In the genomic region with DNA sequence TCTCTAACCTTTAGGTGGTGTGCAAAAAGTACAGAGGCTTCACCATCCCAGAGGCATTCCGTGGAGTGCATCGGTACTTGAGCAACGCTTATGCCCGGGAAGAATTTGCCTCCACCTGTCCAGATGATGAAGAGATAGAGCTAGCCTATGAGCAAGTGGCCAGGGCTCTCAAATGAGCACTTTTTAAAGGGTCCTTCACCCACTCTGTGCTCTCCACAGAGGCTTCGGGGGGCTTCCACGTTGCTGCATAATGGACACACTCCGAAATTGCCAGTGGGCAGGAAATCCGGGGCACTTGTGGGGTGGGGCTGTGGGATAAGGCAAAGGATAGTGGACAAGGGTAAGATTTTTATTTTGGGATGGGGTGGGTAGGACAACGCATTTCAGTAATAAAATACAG, we compare ENCODE assay signal across 9 mouse cellular contexts. TPM values are rescaled to one million over a fixed set of nuclear protein-coding genes. Genes with fewer than 3 reads are reported as not detected.
A peak's percentile ranks its signal among the peaks of the same experiment; 100 is the strongest.
DNase-seq lines count a peak whose midpoint lies in the region; ATAC-seq and TF ChIP-seq lines count a peak whose summit lies in the region.
"Had no signal": no experiment of that assay in that cellular context is flagged by ENCODE, and none has a peak within 500 bp of the region (broad histone marks: within the 10 kb centered on the region; RNA-seq: fewer than 3 reads in every experiment).

No protein-coding gene starts in this region.

- TF ChIP-seq EP300 in liver, postnatal 0 days (IDR thresholded peaks at IDR 0.05; ENCODE audit: low read depth), result no peak

- H3K4me3 ChIP-seq in liver, embryonic 12.5 days, result peak overlapping the region; percentile 63; the same call in 1 of the 2 replicates
- no peak overlapping the region for H3K4me3 ChIP-seq in liver, postnatal 0 days (ENCODE audit: low read depth, low read length)
- no peak overlapping the region; the same call in 1 of the 2 replicates for H3K4me3 ChIP-seq in forebrain, embryonic 15.5 days
- peak overlapping the region; percentile 78 for H3K4me3 ChIP-seq in limb, embryonic 10.5 days
- no peak overlapping the region for H3K4me3 ChIP-seq in stomach, embryonic 14.5 days (ENCODE audit: low read depth, low read length)

- no peak for DNase-seq in liver, postnatal 0 days
- DNase-seq in limb, embryonic 10.5 days (ENCODE audit: low spot score), result no peak
- DNase-seq in adrenal gland, adult (ENCODE audit: inconsistent age in 2 of 2, low spot score in 1 of 2), result no peak
- DNase-seq in gastrocnemius, postnatal 36 days, result no peak

- intact Hi-C loops in gastrocnemius, postnatal 36 days (cut with DNase I), result loop anchor here (2.0 kb wide), 1 partner anchor 36 kb away; no protein-coding TSS in a partner anchor

- H3K36me3 ChIP-seq in liver, embryonic 12.5 days, result peaks cover 65% of the 10 kb centered on the region
- peaks cover 50% of the 10 kb centered on the region for H3K36me3 ChIP-seq in liver, postnatal 0 days (replicated peaks; ENCODE audit: insufficient read depth, low read length)
- peaks cover 38% of the 10 kb centered on the region for H3K36me3 ChIP-seq in forebrain, embryonic 15.5 days
- H3K36me3 ChIP-seq in limb, embryonic 10.5 days, result peaks cover 83% of the 10 kb centered on the region
- peaks cover 62% of the 10 kb centered on the region for H3K36me3 ChIP-seq in stomach, embryonic 14.5 days (ENCODE audit: control insufficient read depth, insufficient read depth, low read length)

- TF ChIP-seq CTCF in liver, postnatal 0 days (IDR thresholded peaks at IDR 0.05; ENCODE audit: low read depth), result no peak

- WGBS in liver, embryonic 12.5 days (ENCODE audit: insufficient replicate concordance), result 67% methylated on average over 9 of the region's 9 CpGs
- 66% methylated on average over 9 of the region's 9 CpGs for WGBS in liver, postnatal 0 days (ENCODE audit: insufficient replicate concordance)
- 66% methylated on average over 9 of the region's 9 CpGs for WGBS in forebrain, embryonic 15.5 days
- WGBS in limb, embryonic 10.5 days, result 61% methylated on average over 9 of the region's 9 CpGs
- 46% methylated on average over 9 of the region's 9 CpGs for WGBS in stomach, embryonic 14.5 days

- peaks cover 63% of the 10 kb centered on the region for H3K4me1 ChIP-seq in liver, embryonic 12.5 days
- peaks cover 19% of the 10 kb centered on the region for H3K4me1 ChIP-seq in liver, postnatal 0 days (ENCODE audit: insufficient read depth)
- peaks cover 24% of the 10 kb centered on the region for H3K4me1 ChIP-seq in forebrain, embryonic 15.5 days
- H3K4me1 ChIP-seq in limb, embryonic 10.5 days, result peaks cover 31% of the 10 kb centered on the region
- peaks cover 13% of the 10 kb centered on the region; the same call in 1 of the 2 replicates for H3K4me1 ChIP-seq in stomach, embryonic 14.5 days (ENCODE audit: control insufficient read depth, insufficient read depth, low read length)

- no peaks in the 10 kb centered on the region for H3K9me3 ChIP-seq in liver, embryonic 12.5 days (replicated peaks)
- no peaks in the 10 kb centered on the region for H3K9me3 ChIP-seq in liver, postnatal 0 days (ENCODE audit: low read length)
- H3K9me3 ChIP-seq in forebrain, embryonic 15.5 days, result no peaks in the 10 kb centered on the region
- no peaks in the 10 kb centered on the region for H3K9me3 ChIP-seq in limb, embryonic 10.5 days (replicated peaks)
- H3K9me3 ChIP-seq in stomach, embryonic 14.5 days (ENCODE audit: control insufficient read depth, low read depth, low read length), result no peaks in the 10 kb centered on the region

- 0 out of 2 replicates have a peak overlapping the region, but pooled peaks have one; percentile 74 for H3K27ac ChIP-seq in liver, embryonic 12.5 days
- no peak overlapping the region for H3K27ac ChIP-seq in liver, postnatal 0 days (ENCODE audit: low read depth)
- H3K27ac ChIP-seq in forebrain, embryonic 15.5 days (replicated peaks), result peak overlapping the region; percentile 91; the same call in 1 of the 2 replicates
- peak overlapping the region; percentile 96 for H3K27ac ChIP-seq in limb, embryonic 10.5 days
- no peak overlapping the region for H3K27ac ChIP-seq in stomach, embryonic 14.5 days (ENCODE audit: low read length)

- H3K4me2 ChIP-seq in liver, embryonic 12.5 days, result peak overlapping the region; percentile 93
- H3K4me2 ChIP-seq in liver, postnatal 0 days (ENCODE audit: low read depth, low read length), result no peak overlapping the region
- H3K4me2 ChIP-seq in forebrain, embryonic 15.5 days (replicated peaks), result no peak overlapping the region; the same call in 1 of the 2 replicates
- peak overlapping the region; percentile 88; the same call in 1 of the 2 replicates for H3K4me2 ChIP-seq in stomach, embryonic 14.5 days (replicated peaks; ENCODE audit: low read depth, low read length)

- no peak overlapping the region for H3K9ac ChIP-seq in liver, embryonic 12.5 days
- H3K9ac ChIP-seq in liver, postnatal 0 days (replicated peaks), result no peak overlapping the region
- no peak overlapping the region for H3K9ac ChIP-seq in forebrain, embryonic 15.5 days (replicated peaks)
- H3K9ac ChIP-seq in stomach, embryonic 14.5 days (replicated peaks; ENCODE audit: low read depth, low read length), result no peak overlapping the region

- ATAC-seq in liver, embryonic 12.5 days, result no peak
- ATAC-seq in liver, postnatal 0 days, result no peak
- 0 out of 2 replicates have a peak, but pooled peaks have one; percentile 0 for ATAC-seq in forebrain, embryonic 15.5 days (replicated peaks)
- ATAC-seq in stomach, embryonic 14.5 days (ENCODE audit: insufficient number of reproducible peaks, insufficient read depth, low FRiP score, low read depth), result no peak

- H3K27me3 ChIP-seq in liver, embryonic 12.5 days (replicated peaks), result peaks cover 16% of the 10 kb centered on the region
- H3K27me3 ChIP-seq in liver, postnatal 0 days (ENCODE audit: insufficient read depth, low read length), result peaks cover 3% of the 10 kb centered on the region; the same call in 1 of the 2 replicates
- H3K27me3 ChIP-seq in forebrain, embryonic 15.5 days, result no peaks in the 10 kb centered on the region
- H3K27me3 ChIP-seq in limb, embryonic 10.5 days (ENCODE audit: low read depth, poor library complexity, severe bottlenecking), result peaks cover 11% of the 10 kb centered on the region
- H3K27me3 ChIP-seq in stomach, embryonic 14.5 days (ENCODE audit: control insufficient read depth, insufficient read depth, low read length), result no peaks in the 10 kb centered on the region

RNA-seq across cellular contexts. Expression of a gene that starts 0.5 kb away (rescaled TPM):
- polyA plus RNA-seq in liver, embryonic 12.5 days (2016; fragmentation: Nextera tagmentation; extraction: Ambion mirVana), result 49.0 and 49.1 TPM in 2 replicates
- 15.8 and 17.2 TPM in 2 replicates for polyA plus RNA-seq in liver, postnatal 0 days (2015; fragmentation: Nextera tagmentation; extraction: Ambion mirVana)
- 540 and 556 TPM in 2 replicates for polyA plus RNA-seq in forebrain, embryonic 15.5 days (2015; fragmentation: Nextera tagmentation; extraction: Ambion mirVana)
- 453 and 568 TPM in 2 replicates for polyA plus RNA-seq in limb, embryonic 10.5 days (2016; fragmentation: Nextera tagmentation; extraction: Ambion mirVana)
- polyA plus RNA-seq in stomach, embryonic 14.5 days (2014; fragmentation: Nextera tagmentation; extraction: Ambion mirVana), result 292 and 322 TPM in 2 replicates
- 1 to 10 TPM; 8.4 to 8.9 TPM for total RNA-seq in gastrocnemius, postnatal 36 days (2021)

RNA-seq across cellular contexts. Expression of a gene that starts 6.9 kb away (rescaled TPM):
- 0.41 and 0.44 TPM in 2 replicates for polyA plus RNA-seq in liver, embryonic 12.5 days (2016; fragmentation: Nextera tagmentation; extraction: Ambion mirVana)
- 0.32 and 0.49 TPM in 2 replicates for polyA plus RNA-seq in liver, postnatal 0 days (2015; fragmentation: Nextera tagmentation; extraction: Ambion mirVana)
- not detected in 2 replicates for polyA plus RNA-seq in forebrain, embryonic 15.5 days (2015; fragmentation: Nextera tagmentation; extraction: Ambion mirVana)
- not detected in 2 replicates for polyA plus RNA-seq in limb, embryonic 10.5 days (2016; fragmentation: Nextera tagmentation; extraction: Ambion mirVana)
- polyA plus RNA-seq in stomach, embryonic 14.5 days (2014; fragmentation: Nextera tagmentation; extraction: Ambion mirVana), result 0.30 and 0.63 TPM in 2 replicates
- total RNA-seq in gastrocnemius, postnatal 36 days (2021), result not detected
- total RNA-seq: gastrocnemius, adult 8-10 months; left cerebral cortex, postnatal 10 days had no signal

RNA-seq across cellular contexts. Expression of a gene that starts 7.7 kb away (rescaled TPM):
- 7.3 and 8.7 TPM in 2 replicates for polyA plus RNA-seq in liver, embryonic 12.5 days (2016; fragmentation: Nextera tagmentation; extraction: Ambion mirVana)
- polyA plus RNA-seq in liver, postnatal 0 days (2015; fragmentation: Nextera tagmentation; extraction: Ambion mirVana), result 6.5 and 7.1 TPM in 2 replicates
- 0.15 and 0.17 TPM in 2 replicates for polyA plus RNA-seq in forebrain, embryonic 15.5 days (2015; fragmentation: Nextera tagmentation; extraction: Ambion mirVana)
- 0.36 and 0.46 TPM in 2 replicates for polyA plus RNA-seq in limb, embryonic 10.5 days (2016; fragmentation: Nextera tagmentation; extraction: Ambion mirVana)
- 0.97 and 1.3 TPM in 2 replicates for polyA plus RNA-seq in stomach, embryonic 14.5 days (2014; fragmentation: Nextera tagmentation; extraction: Ambion mirVana)
- not detected for total RNA-seq in gastrocnemius, postnatal 36 days (2021)
- total RNA-seq: gastrocnemius, adult 8-10 months; left cerebral cortex, postnatal 10 days had no signal

RNA-seq across cellular contexts. Expression of a gene that starts 8.6 kb away (rescaled TPM):
- 160 and 162 TPM in 2 replicates for polyA plus RNA-seq in liver, embryonic 12.5 days (2016; fragmentation: Nextera tagmentation; extraction: Ambion mirVana)
- polyA plus RNA-seq in liver, postnatal 0 days (2015; fragmentation: Nextera tagmentation; extraction: Ambion mirVana), result 98.6 and 102 TPM in 2 replicates
- polyA plus RNA-seq in forebrain, embryonic 15.5 days (2015; fragmentation: Nextera tagmentation; extraction: Ambion mirVana), result 98.4 and 100 TPM in 2 replicates
- 174 and 186 TPM in 2 replicates for polyA plus RNA-seq in limb, embryonic 10.5 days (2016; fragmentation: Nextera tagmentation; extraction: Ambion mirVana)
- 83.0 and 88.5 TPM in 2 replicates for polyA plus RNA-seq in stomach, embryonic 14.5 days (2014; fragmentation: Nextera tagmentation; extraction: Ambion mirVana)
- 10 to 100 TPM; 10.9 to 12.0 TPM for total RNA-seq in gastrocnemius, postnatal 36 days (2021)

RNA-seq across cellular contexts. Expression of a gene that starts 11.8 kb away (rescaled TPM):
- 4.0 and 4.8 TPM in 2 replicates for polyA plus RNA-seq in liver, embryonic 12.5 days (2016; fragmentation: Nextera tagmentation; extraction: Ambion mirVana)
- polyA plus RNA-seq in liver, postnatal 0 days (2015; fragmentation: Nextera tagmentation; extraction: Ambion mirVana), result 3.8 and 4.2 TPM in 2 replicates
- polyA plus RNA-seq in forebrain, embryonic 15.5 days (2015; fragmentation: Nextera tagmentation; extraction: Ambion mirVana), result 2.8 and 3.2 TPM in 2 replicates
- 5.2 and 5.4 TPM in 2 replicates for polyA plus RNA-seq in limb, embryonic 10.5 days (2016; fragmentation: Nextera tagmentation; extraction: Ambion mirVana)
- polyA plus RNA-seq in stomach, embryonic 14.5 days (2014; fragmentation: Nextera tagmentation; extraction: Ambion mirVana), result 3.6 and 3.8 TPM in 2 replicates
- under 1 TPM; 0.20 to 0.35 TPM for total RNA-seq in gastrocnemius, postnatal 36 days (2021)
- total RNA-seq: gastrocnemius, adult 8-10 months had no signal

Comparison
In these comparisons a context has a peak if more than half of its experiments do, and no peak if none do; other contexts are left out.
1. H3K27ac ChIP-seq: peak in liver, embryonic 12.5 days (single experiment), forebrain, embryonic 15.5 days (single experiment) and limb, embryonic 10.5 days (single experiment); none in liver, postnatal 0 days (single experiment) and stomach, embryonic 14.5 days (single experiment).
2. H3K4me2 ChIP-seq: peak in liver, embryonic 12.5 days (single experiment) and stomach, embryonic 14.5 days (single experiment); none in liver, postnatal 0 days (single experiment) and forebrain, embryonic 15.5 days (single experiment).
3. H3K4me3 ChIP-seq: peak in liver, embryonic 12.5 days (single experiment) and limb, embryonic 10.5 days (single experiment); none in liver, postnatal 0 days (single experiment), forebrain, embryonic 15.5 days (single experiment) and stomach, embryonic 14.5 days (single experiment).